Mouse (Mus musculus) fat pad, adult 2 months (tissue): ENCODE data around the gene Lrrk1.

Experiments used
- DNase-seq: peaks from one replicate; pipeline ENCODE4 v3.0.0-alpha.2; 2011; ENCODE audit warnings: low read depth, low spot score; ENCODE audit errors: extremely low read depth

The Lrrk1 gene

GRCm38 (mm10) chr7:66257232-66257631, 130.9 kb downstream of the Lrrk1 start:
- no peak for DNase-seq

GRCm38 (mm10) chr7:66256441-66256840, 131.7 kb downstream of the Lrrk1 start:
- no peak for DNase-seq

- no peak for DNase-seq
These were observed 133.2 kb downstream of the Lrrk1 start for GRCm38 (mm10) chr7:66254993-66255392.

- DNase-seq, result no peak
These were observed 134.0 kb downstream of the Lrrk1 start for GRCm38 (mm10) chr7:66253975-66254651.

GRCm38 (mm10) chr7:66250030-66250429, 138.1 kb downstream of the Lrrk1 start:
- no peak for DNase-seq

- no peak for DNase-seq
These were observed 138.7 kb downstream of the Lrrk1 start for GRCm38 (mm10) chr7:66249426-66249825.

GRCm38 (mm10) chr7:66249020-66249419, 139.1 kb downstream of the Lrrk1 start:
- no peak for DNase-seq

GRCm38 (mm10) chr7:66248270-66248669, 139.9 kb downstream of the Lrrk1 start:
- no peak for DNase-seq

- DNase-seq, result no peak
These were observed 140.7 kb downstream of the Lrrk1 start for GRCm38 (mm10) chr7:66247274-66248021.

- no peak for DNase-seq
These were observed 141.4 kb downstream of the Lrrk1 start for GRCm38 (mm10) chr7:66246716-66247235.

GRCm38 (mm10) chr7:66245646-66246045, 142.5 kb downstream of the Lrrk1 start:
- DNase-seq, result no peak

GRCm38 (mm10) chr7:66243766-66244325, 144.3 kb downstream of the Lrrk1 start:
- DNase-seq, result no peak

- DNase-seq, result no peak
These were observed 146.2 kb downstream of the Lrrk1 start for GRCm38 (mm10) chr7:66241855-66242412.

GRCm38 (mm10) chr7:66238157-66238556, 150.0 kb downstream of the Lrrk1 start:
- DNase-seq, result no peak

GRCm38 (mm10) chr7:66233947-66234516, 154.1 kb downstream of the Lrrk1 start:
- no peak for DNase-seq

GRCm38 (mm10) chr7:66233141-66233946, 154.8 kb downstream of the Lrrk1 start:
- DNase-seq, result no peak

- no peak for DNase-seq
These were observed 156.3 kb downstream of the Lrrk1 start for GRCm38 (mm10) chr7:66231861-66232260.

GRCm38 (mm10) chr7:66230638-66231550, 157.3 kb downstream of the Lrrk1 start:
- DNase-seq, result no peak

GRCm38 (mm10) chr7:66230246-66230637, 157.9 kb downstream of the Lrrk1 start:
- DNase-seq, result no peak
